Mouse (Mus musculus): ENCODE measurements around the gene Zfp663. TPM values are rescaled to one million over a fixed set of nuclear protein-coding genes. Genes with fewer than 3 reads are reported as not detected.

The Zfp663 gene
- total RNA-seq, 1 experiment from 2014 or later, result not detected

- ATAC-seq (ENCODE audit: extremely low read depth, insufficient number of reproducible peaks, low FRiP score, poor library complexity, severe bottlenecking), result no peak
These were observed 7.5 kb upstream of the Zfp663 start for GRCm38 (mm10) chr2:165376001-165376400.

- no peak for ATAC-seq (ENCODE audit: extremely low read depth, insufficient number of reproducible peaks, low FRiP score, poor library complexity, severe bottlenecking)
These were observed 6.9 kb upstream of the Zfp663 start for GRCm38 (mm10) chr2:165375478-165375877.

GRCm38 (mm10) chr2:165371066-165371465 is 2.5 kb upstream of the Zfp663 start:
- ATAC-seq (ENCODE audit: extremely low read depth, insufficient number of reproducible peaks, low FRiP score, poor library complexity, severe bottlenecking), result no peak

- ATAC-seq (ENCODE audit: extremely low read depth, insufficient number of reproducible peaks, low FRiP score, poor library complexity, severe bottlenecking), result no peak
These were observed 1.8 kb upstream of the Zfp663 start for GRCm38 (mm10) chr2:165370348-165370747.

- no peak for ATAC-seq (ENCODE audit: extremely low read depth, insufficient number of reproducible peaks, low FRiP score, poor library complexity, severe bottlenecking)
These were observed 575 bp downstream of the Zfp663 start for GRCm38 (mm10) chr2:165367868-165368439.

- ATAC-seq (ENCODE audit: extremely low read depth, insufficient number of reproducible peaks, low FRiP score, poor library complexity, severe bottlenecking), result no peak
These were observed 1.4 kb downstream of the Zfp663 start for GRCm38 (mm10) chr2:165367047-165367520.

GRCm38 (mm10) chr2:165364334-165365091 is 4.0 kb downstream of the Zfp663 start:
- 0 out of 2 replicates have a peak, but pooled peaks have one; percentile 20 for ATAC-seq (ENCODE audit: extremely low read depth, insufficient number of reproducible peaks, low FRiP score, poor library complexity, severe bottlenecking)

- no peak for ATAC-seq (ENCODE audit: extremely low read depth, insufficient number of reproducible peaks, low FRiP score, poor library complexity, severe bottlenecking)
These were observed 5.2 kb downstream of the Zfp663 start for GRCm38 (mm10) chr2:165363282-165363681.

GRCm38 (mm10) chr2:165360861-165361260 is 7.7 kb downstream of the Zfp663 start:
- no peak for ATAC-seq (ENCODE audit: extremely low read depth, insufficient number of reproducible peaks, low FRiP score, poor library complexity, severe bottlenecking)

GRCm38 (mm10) chr2:165351828-165352513 is 16.6 kb downstream of the Zfp663 start:
- no peak for ATAC-seq (ENCODE audit: extremely low read depth, insufficient number of reproducible peaks, low FRiP score, poor library complexity, severe bottlenecking)

- no peak for ATAC-seq (ENCODE audit: extremely low read depth, insufficient number of reproducible peaks, low FRiP score, poor library complexity, severe bottlenecking)
These were observed 19.1 kb downstream of the Zfp663 start for GRCm38 (mm10) chr2:165349466-165349865.

- no peak for ATAC-seq (ENCODE audit: extremely low read depth, insufficient number of reproducible peaks, low FRiP score, poor library complexity, severe bottlenecking)
These were observed 22.3 kb downstream of the Zfp663 start for GRCm38 (mm10) chr2:165346180-165346579.

- no peak for ATAC-seq (ENCODE audit: extremely low read depth, insufficient number of reproducible peaks, low FRiP score, poor library complexity, severe bottlenecking)
These were observed 31.3 kb downstream of the Zfp663 start for GRCm38 (mm10) chr2:165337191-165337590.

GRCm38 (mm10) chr2:165332610-165333210 is 35.8 kb downstream of the Zfp663 start:
- 0 out of 2 replicates have a peak, but pooled peaks have one; percentile 28 for ATAC-seq (ENCODE audit: extremely low read depth, insufficient number of reproducible peaks, low FRiP score, poor library complexity, severe bottlenecking)

- no peak for ATAC-seq (ENCODE audit: extremely low read depth, insufficient number of reproducible peaks, low FRiP score, poor library complexity, severe bottlenecking)
These were observed 38.8 kb downstream of the Zfp663 start for GRCm38 (mm10) chr2:165329703-165330102.

- no peak for ATAC-seq (ENCODE audit: extremely low read depth, insufficient number of reproducible peaks, low FRiP score, poor library complexity, severe bottlenecking)
These were observed 39.8 kb downstream of the Zfp663 start for GRCm38 (mm10) chr2:165328746-165329145.

- ATAC-seq (ENCODE audit: extremely low read depth, insufficient number of reproducible peaks, low FRiP score, poor library complexity, severe bottlenecking), result no peak
These were observed 41.1 kb downstream of the Zfp663 start for GRCm38 (mm10) chr2:165327386-165327785.

- ATAC-seq (ENCODE audit: extremely low read depth, insufficient number of reproducible peaks, low FRiP score, poor library complexity, severe bottlenecking), result peak; percentile 95
These were observed 42.0 kb downstream of the Zfp663 start, which contains the start of gene Elmo2 for GRCm38 (mm10) chr2:165326304-165327190. TSS of gene Elmo2 (minus strand) at chr2:165326479.

Measured in neutrophil, adult 5-6 weeks (primary cell).